Mouse (Mus musculus) megakaryocyte progenitor cell, adult 5-6 weeks (primary cell): Measurements from ENCODE around the gene Ctnnb1. TPM values are rescaled to one million over a fixed set of nuclear protein-coding genes. Genes with fewer than 3 reads are reported as not detected.
"Not testable (repeated sequence)": the region's sequence is repeated elsewhere in the genome, so short reads cannot be mapped to it uniquely, and the experiment has no call there.

Experiments
- ATAC-seq: replicated peaks from 2 replicates; pipeline ENCODE4 v1.8.0; 2016; ENCODE audit warnings: mild to moderate bottlenecking, moderate TSS enrichment, inconsistent platforms; ENCODE audit not compliant: poor library complexity
- total RNA-seq, 2 experiments: library from RNA; stranded (forward) in 1 of 2; stranded (reverse) in 1 of 2; fragments of 157-497, 149-512 nt in 1 of 2; fragments of 200-1000 nt in 1 of 2; gene quantifications; 2 replicates each; pipeline versions ENCODE4 v1.2.3 to v1.2.4; 2015 to 2017

Ctnnb1 gene
- 308 and 319 TPM in 2 replicates for total RNA-seq (2015)
- total RNA-seq (2017) = 339 and 406 TPM in 2 replicates

- ATAC-seq = no peak
These were observed at the start of gene Ctnnb1 for GRCm38 (mm10) chr9:120929081-120929480. Gene Ctnnb1 (plus strand): TSS chr9:120929216.

- no peak for ATAC-seq
These were observed 48.7 kb upstream of the Ctnnb1 start for GRCm38 (mm10) chr9:120880286-120880685.

- no peak for ATAC-seq
These were observed 47.9 kb upstream of the Ctnnb1 start for GRCm38 (mm10) chr9:120881121-120881520.

GRCm38 (mm10) chr9:120881839-120882238, 47.2 kb upstream of the Ctnnb1 start:
- ATAC-seq = no peak

- no peak for ATAC-seq
These were observed 44.3 kb upstream of the Ctnnb1 start for GRCm38 (mm10) chr9:120884726-120885125.

GRCm38 (mm10) chr9:120887631-120888030, 41.4 kb upstream of the Ctnnb1 start:
- no peak for ATAC-seq

- ATAC-seq = peak; percentile 37
These were observed 35.6 kb upstream of the Ctnnb1 start for GRCm38 (mm10) chr9:120893435-120893834.

- no peak for ATAC-seq
These were observed 35.0 kb upstream of the Ctnnb1 start for GRCm38 (mm10) chr9:120893971-120894370.

- no peak for ATAC-seq
These were observed 34.6 kb upstream of the Ctnnb1 start for GRCm38 (mm10) chr9:120894376-120894775.

GRCm38 (mm10) chr9:120896502-120896901, 32.5 kb upstream of the Ctnnb1 start:
- ATAC-seq = no peak

GRCm38 (mm10) chr9:120897269-120897668, 31.7 kb upstream of the Ctnnb1 start:
- peak; percentile 56 for ATAC-seq

- ATAC-seq = no peak
These were observed 29.2 kb upstream of the Ctnnb1 start for GRCm38 (mm10) chr9:120899833-120900232.

- ATAC-seq = no peak
These were observed 28.4 kb upstream of the Ctnnb1 start for GRCm38 (mm10) chr9:120900338-120901274.

- no peak for ATAC-seq
These were observed 26.5 kb upstream of the Ctnnb1 start for GRCm38 (mm10) chr9:120902562-120902961.

- no peak for ATAC-seq
These were observed 20.6 kb upstream of the Ctnnb1 start for GRCm38 (mm10) chr9:120908461-120908860.

GRCm38 (mm10) chr9:120913152-120913551, 15.9 kb upstream of the Ctnnb1 start:
- ATAC-seq = no peak

- ATAC-seq = no peak
These were observed 14.6 kb upstream of the Ctnnb1 start for GRCm38 (mm10) chr9:120914429-120914828.

GRCm38 (mm10) chr9:120914877-120915459, 14.0 kb upstream of the Ctnnb1 start:
- peak; percentile 98 for ATAC-seq

- not testable (repeated sequence) for ATAC-seq
These were observed 11.4 kb upstream of the Ctnnb1 start for GRCm38 (mm10) chr9:120917619-120918018.

GRCm38 (mm10) chr9:120918211-120918610, 10.8 kb upstream of the Ctnnb1 start:
- no peak for ATAC-seq

- no peak for ATAC-seq
These were observed 10.4 kb upstream of the Ctnnb1 start for GRCm38 (mm10) chr9:120918642-120919041.

- peak; percentile 45; the same call in 1 of the 2 replicates for ATAC-seq
These were observed 9.9 kb upstream of the Ctnnb1 start for GRCm38 (mm10) chr9:120919130-120919529.
